Mouse (Mus musculus) lung, postnatal 25 days (tissue): ENCODE results near the gene Cdip1.
"Not testable (repeated sequence)": the region's sequence is repeated elsewhere in the genome, so short reads cannot be mapped to it uniquely, and the experiment has no call there.

Experiments used
- DNase-seq: peaks from one replicate; pipeline ENCODE4 v3.0.0; 2022; ENCODE audit warnings: low spot score

Gene Cdip1

GRCm38 (mm10) chr16:4789810-4790559 is at the start of gene Cdip1:
Gene Cdip1, minus strand, starts transcription at chr16:4790292.
- DNase-seq: peak; percentile 94

GRCm38 (mm10) chr16:4839552-4839951 is 49.5 kb upstream of the Cdip1 start:
- DNase-seq: no peak

DNA sequence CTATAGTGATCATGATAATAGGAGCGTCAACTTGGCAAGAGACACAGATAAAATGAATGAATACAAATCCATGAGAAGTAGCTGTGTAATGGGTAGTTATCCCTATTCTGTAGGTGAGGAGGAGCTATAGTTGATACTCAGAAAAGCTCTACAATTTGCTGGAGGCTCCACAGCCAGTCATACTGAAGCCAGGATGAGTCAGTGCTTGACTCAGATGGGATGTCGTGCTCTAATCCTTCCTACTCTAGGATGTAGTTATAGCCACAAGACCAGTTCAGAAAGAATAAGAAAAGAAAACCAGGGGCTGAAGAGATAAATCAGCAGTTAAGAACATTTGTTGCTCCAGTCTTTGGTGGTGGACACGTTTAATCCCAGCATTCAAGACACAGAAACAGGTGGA is 47.5 kb upstream of the Cdip1 start:
- no peak for DNase-seq

DNA sequence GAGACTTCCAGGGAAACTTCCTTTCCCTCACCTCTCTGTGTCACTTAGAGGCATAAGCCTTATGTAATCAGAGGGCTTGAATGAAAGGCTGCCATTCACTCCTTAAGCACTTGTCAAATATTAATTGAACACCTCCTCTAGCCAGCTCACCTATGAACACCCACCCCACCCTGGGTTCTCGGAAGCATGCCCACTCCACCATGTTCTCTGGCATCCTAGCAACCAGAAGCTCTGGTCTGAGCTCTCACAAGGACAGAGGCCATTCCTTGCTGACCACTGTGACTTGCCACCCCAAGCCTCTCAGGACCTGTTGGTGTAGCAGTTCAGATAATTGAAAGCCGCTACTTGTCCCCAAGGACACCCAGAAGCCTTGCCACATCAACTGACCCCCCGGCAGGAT is 45.1 kb upstream of the Cdip1 start, which contains the start of gene 4930562C15Rik:
Gene 4930562C15Rik (plus strand): TSS at position 226 of the 400 bp plus-strand sequence.
- peak; percentile 70 for DNase-seq

DNA sequence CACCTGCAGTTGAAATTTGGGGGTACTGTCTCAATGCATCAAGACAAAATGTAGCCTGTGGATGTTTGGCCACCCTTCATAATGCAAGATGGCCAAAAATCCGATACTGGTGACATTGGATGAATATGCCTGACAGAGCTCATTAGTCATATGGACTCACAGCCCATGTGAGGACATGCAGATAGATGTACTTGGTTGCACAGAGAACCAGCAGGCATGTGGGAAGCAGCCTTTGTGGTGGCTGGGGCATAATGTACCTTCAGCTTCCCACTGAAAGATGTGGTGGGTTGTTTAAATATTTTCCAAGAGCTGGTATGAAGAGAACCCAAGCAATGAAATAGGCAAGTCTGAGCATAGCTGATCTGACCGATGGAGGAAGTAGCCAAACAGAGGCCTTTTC is 43.8 kb upstream of the Cdip1 start:
- DNase-seq: no peak

- DNase-seq: no peak
These were observed 41.7 kb upstream of the Cdip1 start for GRCm38 (mm10) chr16:4831650-4832419.

DNA sequence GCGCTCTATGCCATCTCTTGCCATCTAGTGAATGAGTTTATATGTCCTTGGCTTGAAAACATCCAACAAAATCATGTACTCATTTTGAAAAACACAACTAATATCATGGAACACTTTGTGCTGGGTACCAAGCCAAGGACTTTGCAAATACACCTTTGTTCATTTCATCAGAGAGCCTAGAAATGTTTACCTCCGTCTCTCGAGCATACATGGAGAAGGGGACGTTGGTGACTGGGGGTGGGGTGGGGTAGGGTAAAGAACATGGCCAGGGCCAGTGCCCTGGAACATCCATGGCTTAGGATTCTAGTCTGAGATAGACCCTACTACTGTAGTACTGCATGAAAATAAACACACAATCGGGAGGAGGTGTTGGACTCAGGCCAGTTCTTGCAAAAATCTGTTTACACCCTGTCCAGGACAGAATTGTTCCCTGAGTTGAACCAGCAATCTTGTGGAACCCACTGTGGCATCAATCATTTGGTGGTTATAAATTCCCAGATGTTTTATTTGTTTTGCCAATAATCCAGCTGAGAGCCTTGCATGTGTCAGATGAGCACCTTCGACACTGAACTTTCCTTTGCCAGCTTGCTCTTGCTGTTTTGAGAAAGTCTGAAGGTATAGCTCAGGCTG is 39.3 kb upstream of the Cdip1 start:
- DNase-seq: no peak

- no peak for DNase-seq
These were observed 37.5 kb upstream of the Cdip1 start for GRCm38 (mm10) chr16:4827639-4828038.

DNA sequence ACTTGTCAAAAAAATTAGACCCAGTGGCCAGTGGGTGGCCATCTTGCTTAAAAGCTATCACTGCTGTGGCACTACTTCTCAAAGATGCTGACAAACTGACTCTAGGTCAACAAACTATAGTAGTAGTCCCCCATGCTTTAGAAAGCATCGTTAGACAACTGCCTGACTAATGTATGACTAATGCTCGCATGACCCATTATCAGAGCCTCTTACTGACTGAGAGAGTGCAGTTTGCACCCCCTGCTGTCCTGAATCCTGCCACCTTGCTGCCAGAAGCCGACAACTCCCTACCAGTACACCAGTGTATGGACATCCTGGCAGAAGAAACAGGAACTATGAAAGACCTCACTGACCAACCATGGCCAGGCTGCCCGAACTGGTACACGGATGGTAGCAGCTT is 34.4 kb upstream of the Cdip1 start:
- DNase-seq: not testable (repeated sequence)

DNA sequence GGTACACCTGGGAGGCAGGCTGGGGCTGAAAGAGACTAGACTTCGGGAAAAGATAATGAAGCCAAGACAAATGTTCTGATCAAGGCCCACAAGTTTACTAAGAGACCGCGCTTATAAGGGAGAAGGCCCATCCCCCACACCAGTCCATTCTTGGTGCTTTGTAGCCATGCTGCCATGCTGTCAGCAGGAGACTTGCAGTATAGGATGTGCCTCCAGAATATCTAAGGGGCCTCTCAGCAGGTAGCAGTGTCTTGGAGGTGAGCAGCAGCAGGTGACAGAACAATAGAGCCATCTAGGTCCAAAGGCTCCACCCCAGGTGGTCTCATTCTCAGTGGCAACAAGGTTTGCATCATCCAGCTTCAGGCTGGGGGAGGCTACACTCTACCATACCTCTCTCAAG is 28.3 kb upstream of the Cdip1 start:
- no peak for DNase-seq

DNA sequence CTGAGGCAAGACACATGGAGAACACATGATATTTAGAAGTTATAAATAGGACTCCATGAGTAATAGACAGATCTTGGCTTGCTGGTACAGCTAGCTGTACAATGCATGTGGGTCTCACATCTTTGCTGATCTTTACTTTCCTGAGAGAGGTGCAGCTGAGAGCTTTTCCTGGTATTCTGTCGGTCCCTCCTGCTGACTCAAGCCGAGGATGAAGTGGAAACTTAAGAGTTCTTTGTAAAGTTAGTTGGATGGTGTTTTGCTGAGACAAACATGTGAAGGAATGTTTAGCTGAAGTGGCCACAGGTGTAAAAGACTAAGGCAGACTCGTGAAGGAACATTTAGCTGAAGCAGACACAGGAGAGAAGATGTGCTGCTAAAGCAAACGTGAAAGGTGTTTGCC is 6.5 kb upstream of the Cdip1 start:
- peak; percentile 20 for DNase-seq

DNA sequence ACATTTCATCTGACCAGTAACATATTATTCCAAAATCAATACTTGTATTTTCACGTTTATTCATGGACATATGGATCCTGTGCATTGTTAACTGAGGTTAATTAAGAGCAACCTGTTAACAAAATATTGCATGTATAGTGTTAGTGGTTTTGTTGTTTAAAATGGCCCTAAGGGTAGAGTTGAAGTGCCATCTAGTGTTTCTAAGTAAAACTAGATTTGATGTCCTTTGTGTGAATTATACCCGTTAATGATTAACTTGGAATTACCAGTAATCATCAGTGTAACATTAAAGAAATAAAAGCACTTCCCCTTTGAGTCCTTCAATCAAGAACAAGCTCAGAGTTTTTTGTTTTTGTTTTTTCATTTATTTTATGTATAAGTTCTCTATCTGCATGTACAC is 1.2 kb upstream of the Cdip1 start:
- DNase-seq: peak; percentile 18

DNA sequence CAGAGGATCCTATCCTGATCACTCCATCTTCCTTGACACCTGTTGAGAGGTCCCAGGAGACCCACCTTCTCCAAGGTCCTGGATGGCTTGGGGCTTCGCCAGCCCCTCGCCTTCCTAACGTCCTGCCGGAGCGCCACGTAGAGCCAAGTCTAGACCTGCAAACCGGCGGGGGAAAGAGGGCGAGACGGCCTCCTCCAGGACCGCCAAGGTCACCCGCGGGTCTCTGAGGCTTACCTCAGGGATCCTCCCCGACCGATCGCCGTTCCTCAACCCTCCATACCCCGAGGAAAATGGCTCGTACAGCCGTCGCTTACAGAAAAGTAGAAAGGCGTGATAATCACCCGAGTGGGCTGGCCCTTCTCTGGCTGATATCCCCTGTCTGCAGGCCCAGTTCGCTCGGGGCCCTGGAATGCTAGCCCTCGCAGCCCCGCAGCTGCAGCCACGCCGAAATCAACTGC is 752 bp downstream of the Cdip1 start:
- DNase-seq: no peak

DNA sequence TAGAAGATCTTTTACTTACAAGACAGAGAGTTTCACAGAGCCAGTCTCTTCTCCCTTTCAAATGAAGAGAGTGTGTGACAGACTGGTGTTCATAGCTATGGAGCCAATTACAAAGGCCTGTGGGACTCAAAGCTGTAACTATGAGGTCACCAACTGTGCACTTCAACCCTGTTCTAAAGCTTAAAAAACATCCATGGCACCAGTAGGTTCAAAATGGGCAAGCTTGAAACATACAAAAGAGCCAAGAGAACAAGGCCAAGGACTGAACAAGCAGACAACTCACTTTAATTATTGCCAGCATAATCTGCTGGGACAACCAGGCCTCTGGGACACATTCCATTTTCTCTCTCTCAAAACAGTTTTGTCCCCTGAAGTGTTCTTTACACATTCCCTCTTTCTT is 1.9 kb downstream of the Cdip1 start:
- DNase-seq: no peak

- DNase-seq: no peak
These were observed 4.4 kb downstream of the Cdip1 start for GRCm38 (mm10) chr16:4785706-4786105.

DNA sequence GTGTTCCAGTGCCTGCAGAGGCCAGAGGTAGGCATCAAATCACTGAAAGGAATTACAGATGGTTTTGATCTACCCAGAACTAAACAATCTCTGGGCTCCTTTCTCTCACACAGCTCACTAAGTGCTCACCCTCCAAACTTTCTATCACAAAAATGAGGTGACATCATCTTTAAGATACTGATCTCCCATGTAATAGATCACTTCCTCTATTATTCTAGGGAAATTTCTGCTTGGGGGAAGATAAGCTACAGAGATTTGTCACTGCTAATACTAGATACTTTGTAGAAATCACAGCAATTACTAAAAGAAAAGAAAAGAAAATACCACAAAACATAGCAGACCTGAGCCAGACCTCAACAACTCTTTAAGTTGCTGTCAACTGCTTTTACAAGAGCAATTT is 7.6 kb downstream of the Cdip1 start:
- no peak for DNase-seq

- DNase-seq: peak; percentile 62
These were observed 8.4 kb downstream of the Cdip1 start for GRCm38 (mm10) chr16:4781524-4782196.

DNA sequence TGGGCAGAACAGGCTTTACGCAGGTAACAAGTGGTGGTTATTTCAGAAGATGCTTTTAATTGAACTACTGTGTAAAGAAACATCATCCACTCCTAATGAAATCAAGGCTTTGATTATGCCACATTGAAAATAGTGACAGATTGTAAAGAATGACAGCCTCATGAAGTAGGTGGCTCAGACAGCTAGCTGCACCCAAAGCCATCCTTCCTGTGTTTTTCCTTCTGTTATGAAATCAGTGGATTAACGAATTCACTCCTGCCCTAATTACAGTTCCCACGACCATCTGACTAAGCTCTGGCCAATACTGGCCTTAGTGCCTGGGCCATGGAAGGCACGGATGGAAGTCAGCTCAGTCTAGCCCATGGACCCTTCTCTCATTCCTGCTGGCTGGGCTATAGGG is 11.2 kb downstream of the Cdip1 start:
- DNase-seq: no peak

DNA sequence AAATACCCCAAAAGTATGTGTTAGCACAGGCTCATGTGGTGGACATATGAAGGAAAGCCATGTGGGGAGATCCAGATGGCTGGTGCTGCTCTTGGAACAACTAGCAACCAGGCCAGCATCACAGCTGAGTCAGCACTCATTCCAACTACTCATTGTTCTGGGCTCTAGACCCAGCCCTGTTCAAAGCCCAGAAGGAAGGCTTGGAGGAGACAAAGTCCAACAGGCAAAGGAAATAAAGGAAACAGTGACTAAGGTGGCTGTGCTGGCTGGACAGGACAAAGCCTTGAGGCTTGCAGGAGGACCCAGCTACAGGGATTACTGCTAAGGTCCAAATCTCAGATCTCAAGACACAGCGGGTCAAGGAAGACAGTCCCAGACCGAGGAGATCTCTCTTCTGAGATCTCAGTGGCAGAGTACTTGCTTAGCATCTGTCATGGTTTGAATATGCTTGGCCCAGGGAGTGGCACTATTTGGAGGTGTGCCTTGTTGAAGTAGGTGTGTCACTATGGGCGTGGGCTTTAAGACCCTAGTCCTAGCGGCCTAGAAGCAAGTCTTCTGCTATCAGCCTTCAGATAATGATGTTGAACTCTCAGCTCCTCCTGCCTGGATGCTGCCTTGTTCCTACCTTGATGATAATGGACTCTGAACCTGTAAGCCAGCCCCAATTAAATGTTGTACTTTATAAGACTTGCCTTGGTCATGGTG is 12.0 kb downstream of the Cdip1 start:
- DNase-seq: no peak

GRCm38 (mm10) chr16:4777171-4777904 is 12.8 kb downstream of the Cdip1 start:
- DNase-seq: no peak
